Mouse (Mus musculus) neural tube, embryonic 12.5 days (tissue): ENCODE data around the gene Src. TPM values are rescaled to one million over a fixed set of nuclear protein-coding genes. Genes with fewer than 3 reads are reported as not detected.

Experiments used
- ATAC-seq: fragments of 200-750 bp; cut with Nextera tagmentation; 2 replicates; pipeline ENCODE4 v1.8.0; 2017; ENCODE audit warnings: low read depth, mild to moderate bottlenecking, moderate TSS enrichment, moderate library complexity; ENCODE audit not compliant: low FRiP score
- H3K27ac ChIP-seq: fragments of 300-500 bp; sonication (generic); 2 replicates; pipeline ENCODE4 v1.5.1; 2016
- H3K27me3 ChIP-seq: fragments of 300-500 bp; sonication (generic); replicated peaks from 2 replicates; pipeline ENCODE4 v1.6.1; 2016; ENCODE audit warnings: mild to moderate bottlenecking
- H3K36me3 ChIP-seq: fragments of 300-500 bp; sonication (generic); 2 replicates; pipeline ENCODE4 v1.6.1; 2016; ENCODE audit warnings: mild to moderate bottlenecking
- H3K4me1 ChIP-seq: fragments of 300-500 bp; sonication (generic); 2 replicates; pipeline ENCODE4 v1.6.1; 2016
- H3K4me2 ChIP-seq: fragments of 300-500 bp; sonication (generic); replicated peaks from 2 replicates; pipeline ENCODE4 v1.6.1; 2016; ENCODE audit warnings: mild to moderate bottlenecking
- H3K4me3 ChIP-seq: fragments of 300-500 bp; sonication (generic); 2 replicates; pipeline ENCODE4 v1.5.1; 2016
- H3K9ac ChIP-seq: fragments of 300-500 bp; sonication (generic); 2 replicates; pipeline ENCODE4 v1.6.1; 2016; ENCODE audit warnings: mild to moderate bottlenecking
- H3K9me3 ChIP-seq: fragments of 300-500 bp; sonication (generic); 2 replicates; pipeline ENCODE4 v1.6.1; 2016; ENCODE audit warnings: mild to moderate bottlenecking
- WGBS: fragments of 180-500 bp; shearing (Covaris S2); methylation state at CpG from one replicate; pipeline ENCODE4 v1.1.7; 2016; 5-methylcytosine and 5-hydroxymethylcytosine counted together
- polyA plus RNA-seq: library from polyadenylated mRNA; unstranded; fragments of >200 nt; fragmentation: Nextera tagmentation; extraction: Ambion mirVana; gene quantifications from 2 replicates; pipeline ENCODE4 v1.2.1, GENCODE M21; 2016

The Src gene
- polyA plus RNA-seq, 1 experiment from 2014 or later = 34.2 TPM

GRCm38 (mm10) chr2:157520496-157520895 lies 102.3 kb downstream of the Src start:
- H3K27me3 ChIP-seq = no peaks in the 10 kb centered on the region
- H3K9me3 ChIP-seq = no peaks in the 10 kb centered on the region
- H3K4me3 ChIP-seq = no peak overlapping the region
- WGBS = 22% methylated on average over 5 of the region's 5 CpGs
- H3K9ac ChIP-seq = no peak overlapping the region
- H3K36me3 ChIP-seq = no peaks in the 10 kb centered on the region
- no peak overlapping the region for H3K4me2 ChIP-seq
- peaks cover 18% of the 10 kb centered on the region for H3K4me1 ChIP-seq
- no peak overlapping the region for H3K27ac ChIP-seq
- no peak for ATAC-seq

Other genes with a start within 250 kb of the Src start
- 17.3 and 19.3 TPM in 2 replicates for gene Rbl1, start 213.9 kb upstream of the Src start, polyA plus RNA-seq
- gene Rpn2, start 139.4 kb upstream of the Src start, polyA plus RNA-seq = 224 and 234 TPM in 2 replicates
- gene Mroh8, start 138.9 kb upstream of the Src start, polyA plus RNA-seq = 0.82 and 0.91 TPM in 2 replicates
- gene Ghrh, start 70.9 kb upstream of the Src start, polyA plus RNA-seq = 0.60 TPM in 1 of 2 replicates, not detected in the other
- gene Manbal, start 50.9 kb upstream of the Src start, polyA plus RNA-seq = 76.8 and 79.0 TPM in 2 replicates
- gene Nnat, start 141.6 kb downstream of the Src start, polyA plus RNA-seq = 3,228 and 3,444 TPM in 2 replicates
- 115 and 120 TPM in 2 replicates for gene Blcap, start 152.8 kb downstream of the Src start, polyA plus RNA-seq